Mouse (Mus musculus): ENCODE measurements around the gene Erbb4. TPM values are rescaled to one million over a fixed set of nuclear protein-coding genes. Genes with fewer than 3 reads are reported as not detected.

Gene Erbb4
- not detected for total RNA-seq (2018; cell fraction: chromatin; rRNA removed)
- total RNA-seq (2018; cell fraction: cytosol; rRNA removed): not detected
- not detected for total RNA-seq (2018; cell fraction: nucleus; rRNA removed)
- not detected in 3 replicates for polyA plus RNA-seq (2018)

DNA sequence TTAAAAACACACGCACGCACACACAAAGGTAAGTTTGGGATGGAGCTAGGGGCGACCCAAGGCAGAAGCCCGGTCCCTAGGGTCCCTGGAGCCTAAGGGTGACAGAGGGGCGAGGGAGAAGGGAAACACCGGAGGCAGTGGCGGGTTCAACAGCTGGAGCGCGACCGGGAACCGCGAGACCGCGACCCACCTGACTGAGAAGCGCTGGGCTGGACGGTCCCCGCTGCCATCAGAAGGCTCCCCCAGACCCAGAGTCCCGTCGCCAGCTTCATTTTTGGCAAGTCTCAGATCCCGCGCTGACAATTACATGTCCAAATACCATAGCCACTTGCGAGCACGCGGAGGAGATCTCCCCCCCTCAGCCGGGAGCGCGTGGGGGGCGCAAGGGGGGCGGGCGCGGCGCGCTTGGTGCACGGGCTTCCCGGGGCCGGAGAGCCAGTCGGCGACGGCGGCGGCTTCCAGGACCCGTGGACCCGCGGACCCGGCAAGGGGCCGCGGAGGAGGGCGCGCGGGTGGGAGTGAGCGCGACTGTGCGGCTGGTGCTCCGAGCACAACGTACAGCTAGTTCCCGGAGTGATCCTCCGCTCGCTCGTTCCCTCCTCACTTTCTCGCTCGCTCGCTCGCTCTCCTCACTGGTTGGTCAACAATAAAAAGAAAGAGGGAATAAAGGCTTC, at the start of gene Erbb4:
Gene Erbb4, minus strand, starts transcription at position 575 of the 674 bp plus-strand sequence.
- Histone ChIP-seq H3K4me3 (ENCODE audit: inconsistent target) (no peak within 1 kb of the TSS), H3K27ac (no peak within 1 kb of the TSS)
- 3% methylated on average over 58 of the region's 63 CpGs for WGBS (ENCODE audit: missing documents)

DNA sequence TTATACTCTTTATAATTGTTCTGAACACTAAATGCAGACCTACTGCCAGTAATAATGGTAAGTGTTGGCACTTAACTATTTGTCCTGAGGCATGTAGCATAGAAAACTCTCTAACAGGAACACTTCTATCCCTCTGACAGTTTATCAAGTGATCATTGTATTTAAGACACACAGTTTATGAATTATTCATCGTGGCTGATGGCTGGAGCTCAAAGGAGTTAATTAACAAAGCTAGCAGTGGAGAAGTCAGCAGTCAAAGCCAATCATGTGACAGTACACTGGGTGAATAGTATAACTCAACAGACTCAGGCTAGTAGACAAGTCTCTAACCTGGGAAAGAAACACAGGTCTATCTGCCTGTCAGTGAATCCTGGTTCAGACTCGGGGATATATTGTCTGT, 49.5 kb upstream of the Erbb4 start:
- Histone ChIP-seq H3K79me2 (ENCODE audit: inconsistent target) (no peaks in the 10 kb centered on the region), H3K36me3 (ENCODE audit: inconsistent target) (no peaks in the 10 kb centered on the region), H3K4me3 (ENCODE audit: inconsistent target) (no peak overlapping the region), H3K27ac (no peak overlapping the region)
- 67% methylated on average over 2 of the region's 2 CpGs for WGBS (ENCODE audit: missing documents)

More for the DNA sequence above, at the start of gene Erbb4:
- Histone ChIP-seq H3K36me3 (ENCODE audit: inconsistent target) (no peaks in the 10 kb centered on the region), H3K79me2 (ENCODE audit: inconsistent target) (no peaks in the 10 kb centered on the region)

DNA sequence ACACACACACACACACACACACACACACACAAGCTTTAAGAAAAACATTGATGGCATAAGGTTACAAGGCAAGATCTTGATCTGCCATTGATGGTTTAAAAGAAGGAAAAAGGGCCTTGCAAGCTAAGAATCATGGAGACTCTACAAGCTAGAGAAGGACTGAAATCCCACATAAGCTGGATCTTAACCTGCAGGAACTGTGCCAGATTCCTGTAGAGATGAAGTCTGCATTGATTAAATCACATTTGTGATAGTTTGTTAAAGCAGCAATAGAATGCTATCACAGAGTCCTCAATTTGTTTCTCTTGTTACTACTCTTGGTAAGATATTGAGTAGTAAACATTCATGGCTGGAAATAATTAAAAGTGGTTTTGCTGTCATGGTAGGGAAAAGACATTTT, 33.5 kb upstream of the Erbb4 start:
- no peaks in the 10 kb centered on the region for H3K79me2 ChIP-seq (ENCODE audit: inconsistent target)
- no peak overlapping the region for H3K4me3 ChIP-seq (ENCODE audit: inconsistent target)
- no peaks in the 10 kb centered on the region for H3K36me3 ChIP-seq (ENCODE audit: inconsistent target)
- H3K27ac ChIP-seq: no peak overlapping the region

DNA sequence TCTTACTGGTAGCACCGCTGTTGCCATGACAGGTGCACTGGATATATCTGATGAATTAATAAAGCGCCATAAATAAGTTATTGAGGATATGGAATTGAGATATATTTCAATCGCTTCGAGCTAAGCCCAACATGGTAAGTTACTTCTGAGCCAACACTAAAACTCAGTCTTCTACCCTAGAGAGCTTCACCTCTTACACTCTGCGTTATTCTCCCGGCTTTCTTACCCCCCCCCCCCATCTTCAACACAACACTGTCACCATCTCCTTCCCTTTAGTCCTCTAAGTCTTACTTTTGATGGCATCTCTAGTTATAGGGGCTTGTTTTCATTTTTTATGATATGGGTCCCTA, 31.6 kb upstream of the Erbb4 start:
- Histone ChIP-seq H3K79me2 (ENCODE audit: inconsistent target) (no peaks in the 10 kb centered on the region), H3K27ac (no peak overlapping the region), H3K36me3 (ENCODE audit: inconsistent target) (no peaks in the 10 kb centered on the region), H3K4me3 (ENCODE audit: inconsistent target) (no peak overlapping the region)
- whole genome bisulfite sequencing (ENCODE audit: missing documents): 46% methylated on average over 6 of the region's 6 CpGs

DNA sequence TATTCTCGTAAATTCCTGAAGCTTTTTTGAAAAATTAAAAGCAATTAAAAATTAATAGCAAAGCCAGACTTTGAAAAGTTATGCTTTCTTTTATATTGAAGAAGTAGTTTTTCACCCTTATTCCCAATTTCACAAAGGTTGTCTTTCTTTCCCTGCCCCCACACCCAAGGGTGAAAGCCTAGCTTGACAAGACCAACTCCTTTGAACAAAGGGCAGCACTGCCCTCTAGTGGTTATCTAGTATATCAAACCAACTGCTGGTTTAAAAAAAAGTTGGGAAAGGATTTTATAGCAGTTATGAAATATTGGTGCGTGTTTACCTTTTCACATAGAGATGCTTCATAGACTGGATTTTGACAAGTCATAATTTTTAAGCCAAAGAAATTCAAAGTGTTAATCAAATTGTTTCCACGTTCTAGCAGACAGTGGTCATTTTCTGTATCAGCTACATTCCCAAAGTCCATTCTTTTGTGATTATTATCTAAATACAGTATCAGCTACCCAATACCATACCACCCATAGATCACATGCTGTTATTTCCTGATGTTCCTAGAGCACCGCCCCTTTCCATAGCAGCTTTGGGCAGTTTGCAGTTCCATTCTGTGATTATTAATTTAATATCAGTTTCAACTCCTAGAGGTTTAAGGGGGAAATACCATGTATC, 31.1 kb upstream of the Erbb4 start:
- no peak overlapping the region for H3K4me3 ChIP-seq (ENCODE audit: inconsistent target)
- WGBS (ENCODE audit: missing documents): 42% methylated on average over 4 of the region's 4 CpGs
- H3K79me2 ChIP-seq (ENCODE audit: inconsistent target): no peaks in the 10 kb centered on the region
- no peaks in the 10 kb centered on the region for H3K36me3 ChIP-seq (ENCODE audit: inconsistent target)
- no peak overlapping the region for H3K27ac ChIP-seq

DNA sequence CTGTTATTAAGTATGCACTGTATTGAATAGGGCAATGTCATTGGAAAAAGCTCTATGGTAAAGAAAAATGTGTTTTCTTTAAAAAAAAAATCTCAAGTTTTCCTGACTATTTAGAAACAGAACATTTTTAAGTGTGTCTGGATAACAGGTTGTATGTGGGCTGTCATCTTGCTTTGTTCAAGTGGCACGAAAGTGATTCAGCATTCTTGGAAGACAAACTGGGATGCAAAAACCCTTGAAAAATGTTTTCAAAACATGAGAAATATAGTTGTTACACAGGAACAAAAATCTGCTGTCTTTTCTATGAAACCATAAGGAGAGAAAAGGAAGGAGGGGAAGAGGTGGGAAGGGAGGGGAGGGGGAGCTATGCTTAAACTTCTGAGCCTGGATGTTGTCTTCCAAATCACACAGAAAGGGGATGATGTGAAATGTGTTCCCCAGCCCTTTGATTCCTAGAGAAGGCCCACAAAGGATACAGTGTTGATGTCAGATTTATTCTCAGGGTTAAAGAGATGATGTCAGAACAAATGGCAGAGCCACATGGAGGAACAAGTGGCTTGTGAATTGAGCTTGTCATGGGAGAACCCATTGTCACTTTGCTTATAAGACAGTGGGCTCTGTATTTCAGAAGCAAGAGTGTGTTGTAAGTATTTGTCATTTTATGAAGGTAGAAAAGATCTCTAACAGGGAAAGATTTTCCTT, 16.4 kb upstream of the Erbb4 start:
- H3K36me3 ChIP-seq (ENCODE audit: inconsistent target): no peaks in the 10 kb centered on the region
- H3K4me3 ChIP-seq (ENCODE audit: inconsistent target): no peak overlapping the region
- no peak overlapping the region for H3K27ac ChIP-seq
- 91% methylated on average over 1 of the region's 1 CpGs for WGBS (ENCODE audit: missing documents)
- no peaks in the 10 kb centered on the region for H3K79me2 ChIP-seq (ENCODE audit: inconsistent target)

DNA sequence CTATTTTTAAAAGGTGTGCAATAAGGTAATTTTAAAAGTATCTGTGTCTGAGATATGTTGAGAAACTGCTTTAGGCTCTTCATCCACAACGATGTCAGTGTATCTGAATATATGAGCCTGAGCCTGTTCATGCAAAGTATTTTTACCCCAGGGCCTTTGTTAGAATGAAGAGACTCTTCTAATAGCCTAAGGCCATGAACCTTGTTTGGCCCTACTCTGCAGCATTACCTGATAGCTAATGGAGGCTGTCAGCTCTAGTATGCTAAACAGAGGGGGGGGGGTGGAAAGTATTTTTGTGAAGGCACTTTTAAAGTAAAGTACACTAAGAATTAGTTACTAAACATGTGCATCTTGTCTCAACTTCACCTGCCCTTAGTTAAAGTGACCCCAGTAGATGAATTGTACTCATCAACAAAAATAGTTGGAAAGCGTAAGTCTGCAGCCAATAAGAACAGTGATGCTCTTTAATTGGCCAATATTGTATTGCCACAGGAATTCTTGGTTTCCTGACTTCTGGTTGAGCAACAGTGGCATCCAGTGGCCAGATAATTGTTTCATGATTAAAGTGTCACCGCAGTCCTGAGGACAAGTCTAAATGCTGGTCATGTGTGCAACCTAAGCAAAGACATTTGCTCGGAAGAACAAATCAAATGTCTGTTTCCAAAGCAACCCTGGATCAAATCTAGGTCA, 10.5 kb upstream of the Erbb4 start:
- 92% methylated on average over 4 of the region's 4 CpGs for WGBS (ENCODE audit: missing documents)
- Histone ChIP-seq H3K36me3 (ENCODE audit: inconsistent target) (no peaks in the 10 kb centered on the region), H3K27ac (no peak overlapping the region), H3K4me3 (ENCODE audit: inconsistent target) (no peak overlapping the region), H3K79me2 (ENCODE audit: inconsistent target) (no peaks in the 10 kb centered on the region)

DNA sequence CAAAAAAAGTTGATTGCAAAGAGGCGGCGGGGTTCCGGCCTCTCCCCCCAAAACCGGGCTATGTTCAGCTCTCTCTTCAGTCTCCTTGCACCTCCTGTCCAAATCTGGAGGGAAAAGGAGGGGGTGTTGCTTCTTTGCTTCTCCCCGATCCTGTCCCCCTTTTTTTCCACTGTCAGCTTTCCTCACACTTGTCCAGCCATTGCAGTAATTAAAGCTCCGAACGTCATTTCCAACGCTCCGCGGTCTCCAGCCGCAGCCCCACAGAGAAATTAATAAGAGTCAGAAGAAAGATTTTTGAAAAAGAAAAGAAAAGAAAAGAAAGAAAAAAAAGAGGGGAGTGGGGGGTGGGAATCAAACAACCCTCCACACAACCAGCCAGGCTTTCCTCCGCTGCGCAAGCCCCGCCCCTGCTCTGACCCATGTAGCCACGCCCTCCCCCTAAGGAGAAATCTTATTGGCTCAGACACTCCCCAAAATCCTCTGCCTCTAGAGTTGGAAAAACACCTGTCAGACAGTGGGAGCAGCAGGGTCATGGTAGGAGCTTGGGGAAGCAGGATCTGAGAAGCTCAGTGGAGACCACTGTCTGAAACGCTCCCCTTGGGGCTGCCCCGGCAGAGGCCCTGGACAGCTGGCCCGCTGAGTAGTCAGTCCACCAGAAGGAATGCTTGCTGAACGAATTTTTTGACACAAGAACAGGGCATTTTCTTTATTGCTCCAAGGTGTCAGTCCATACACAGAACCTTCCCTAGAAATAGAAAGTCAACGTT, 483 bp upstream of the Erbb4 start:
- H3K27ac ChIP-seq: no peak overlapping the region
- no peak overlapping the region for H3K4me3 ChIP-seq (ENCODE audit: inconsistent target)
- 9% methylated on average over 20 of the region's 20 CpGs for WGBS (ENCODE audit: missing documents)

DNA sequence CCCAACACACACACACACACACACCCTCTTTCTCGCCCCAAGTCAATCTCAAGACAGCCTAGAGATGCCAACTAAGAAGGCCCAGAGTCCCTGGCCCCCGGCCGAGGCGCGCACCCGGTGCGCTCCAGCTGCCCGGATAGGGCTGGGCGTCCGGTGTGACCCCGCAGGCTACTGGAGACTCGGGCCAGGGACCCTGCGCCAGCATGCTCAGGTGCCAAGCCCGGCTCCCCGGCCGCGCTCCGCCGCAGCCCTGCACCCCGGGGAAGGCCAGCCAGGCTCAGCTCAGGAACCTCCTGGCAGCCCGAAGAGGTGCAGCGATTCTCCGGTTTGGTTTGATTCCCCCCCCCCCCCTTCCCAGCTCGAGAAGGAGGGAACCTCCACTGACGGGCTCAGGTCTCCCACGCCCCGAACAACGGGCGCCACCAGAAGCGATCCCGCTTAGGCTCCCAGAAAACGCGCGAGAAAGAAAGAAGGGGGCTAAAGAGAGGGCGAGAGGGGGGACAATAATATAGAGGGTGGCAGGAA, 860 bp downstream of the Erbb4 start:
- H3K36me3 ChIP-seq (ENCODE audit: inconsistent target): no peaks in the 10 kb centered on the region
- 2% methylated on average over 31 of the region's 35 CpGs for WGBS (ENCODE audit: missing documents)

More for the DNA sequence above, 483 bp upstream of the Erbb4 start:
- no peaks in the 10 kb centered on the region for H3K79me2 ChIP-seq (ENCODE audit: inconsistent target)
- H3K36me3 ChIP-seq (ENCODE audit: inconsistent target): no peaks in the 10 kb centered on the region

DNA sequence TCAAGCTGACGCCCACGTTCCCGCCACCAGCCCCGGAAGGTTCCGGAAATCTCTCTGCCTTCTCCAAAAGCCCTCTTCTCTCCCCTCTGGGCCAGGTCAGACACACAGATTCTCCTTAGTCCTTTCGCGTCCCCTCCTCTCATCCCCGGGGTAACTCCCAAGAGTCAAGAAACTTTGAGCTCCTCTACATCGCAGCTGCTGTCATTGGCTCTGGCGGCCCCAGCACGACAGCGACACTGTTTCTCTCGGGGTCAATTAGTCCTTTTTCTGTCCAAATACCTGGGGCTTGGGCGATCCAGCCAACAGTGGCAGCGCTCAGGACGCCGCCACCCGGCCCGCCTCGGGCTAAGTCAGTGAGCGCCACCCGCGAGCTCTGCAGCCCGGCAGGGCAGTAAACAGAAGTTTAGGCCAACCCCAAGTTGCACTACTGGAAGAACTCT, 1.5 kb downstream of the Erbb4 start:
- no peak overlapping the region for H3K4me3 ChIP-seq (ENCODE audit: inconsistent target)
- no peak overlapping the region for H3K27ac ChIP-seq
- WGBS (ENCODE audit: missing documents): 1% methylated on average over 24 of the region's 24 CpGs
- no peaks in the 10 kb centered on the region for H3K36me3 ChIP-seq (ENCODE audit: inconsistent target)
- no peaks in the 10 kb centered on the region for H3K79me2 ChIP-seq (ENCODE audit: inconsistent target)

More for the DNA sequence above, 860 bp downstream of the Erbb4 start:
- no peak overlapping the region for H3K4me3 ChIP-seq (ENCODE audit: inconsistent target)
- H3K27ac ChIP-seq: no peak overlapping the region
- H3K79me2 ChIP-seq (ENCODE audit: inconsistent target): no peaks in the 10 kb centered on the region

DNA sequence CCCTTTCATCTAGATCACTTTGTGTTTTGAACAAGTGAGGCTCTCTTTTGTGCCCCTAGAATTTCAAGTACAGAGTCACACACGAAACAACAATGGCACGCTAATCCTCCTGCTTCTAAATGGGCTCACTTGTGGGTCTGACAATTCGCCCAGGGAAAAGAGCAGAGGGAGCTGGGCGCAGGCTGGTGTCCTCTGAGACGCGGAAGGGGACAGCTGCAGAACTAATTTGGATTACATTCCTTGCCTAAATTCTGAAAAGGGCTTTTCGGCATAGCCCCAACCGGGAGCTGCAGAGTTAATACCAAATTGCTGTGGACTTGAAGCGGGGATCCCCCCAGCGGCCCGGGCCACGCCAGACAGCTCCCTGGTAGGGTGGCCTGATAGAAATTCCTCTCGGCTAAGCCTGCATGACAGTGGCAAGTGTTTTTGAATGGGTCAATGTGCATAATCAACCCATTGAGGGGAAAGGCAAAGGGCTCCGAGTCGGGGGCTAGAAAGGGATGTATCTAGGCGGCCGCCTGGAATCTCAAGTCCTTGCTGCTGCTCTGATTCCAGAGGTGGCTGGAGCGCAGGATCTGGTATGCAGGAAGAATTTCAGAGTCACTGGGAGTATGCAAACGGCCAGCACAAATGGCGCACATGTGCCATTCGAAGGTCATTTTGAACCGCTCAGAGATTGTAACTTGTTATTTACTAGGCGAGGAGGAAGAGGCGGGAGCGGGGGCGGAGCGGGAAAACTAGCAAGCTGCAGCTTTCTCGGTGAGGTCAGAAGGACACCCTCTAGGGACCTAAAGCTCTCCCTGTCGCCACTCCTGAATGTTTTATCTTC, 2.2 kb downstream of the Erbb4 start:
- Histone ChIP-seq H3K36me3 (ENCODE audit: inconsistent target) (no peaks in the 10 kb centered on the region), H3K79me2 (ENCODE audit: inconsistent target) (no peaks in the 10 kb centered on the region), H3K27ac (no peak overlapping the region), H3K4me3 (ENCODE audit: inconsistent target) (no peak overlapping the region)
- 4% methylated on average over 29 of the region's 29 CpGs for WGBS (ENCODE audit: missing documents)

DNA sequence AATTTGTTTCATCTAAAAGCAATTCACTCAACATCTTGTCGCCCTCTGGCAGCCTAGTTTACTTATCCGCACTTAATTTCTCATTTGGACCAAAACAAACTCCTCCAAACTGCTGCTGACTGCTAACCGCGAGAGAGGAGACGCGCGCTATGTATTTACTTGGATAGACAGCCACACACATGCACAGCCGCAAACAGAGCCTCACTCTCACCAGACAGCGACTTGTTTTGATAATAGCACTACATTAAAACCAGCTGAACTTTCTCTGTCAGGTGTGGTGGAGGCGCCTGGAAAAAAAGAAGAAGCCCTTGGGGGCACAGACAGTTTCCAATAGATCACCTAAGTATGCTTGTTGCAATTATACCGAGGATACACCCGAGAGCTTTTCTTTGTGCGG, 2.8 kb downstream of the Erbb4 start:
- 1% methylated on average over 13 of the region's 13 CpGs for WGBS (ENCODE audit: missing documents)
- Histone ChIP-seq H3K36me3 (ENCODE audit: inconsistent target) (no peaks in the 10 kb centered on the region), H3K27ac (no peak overlapping the region), H3K79me2 (ENCODE audit: inconsistent target) (no peaks in the 10 kb centered on the region), H3K4me3 (ENCODE audit: inconsistent target) (no peak overlapping the region)

DNA sequence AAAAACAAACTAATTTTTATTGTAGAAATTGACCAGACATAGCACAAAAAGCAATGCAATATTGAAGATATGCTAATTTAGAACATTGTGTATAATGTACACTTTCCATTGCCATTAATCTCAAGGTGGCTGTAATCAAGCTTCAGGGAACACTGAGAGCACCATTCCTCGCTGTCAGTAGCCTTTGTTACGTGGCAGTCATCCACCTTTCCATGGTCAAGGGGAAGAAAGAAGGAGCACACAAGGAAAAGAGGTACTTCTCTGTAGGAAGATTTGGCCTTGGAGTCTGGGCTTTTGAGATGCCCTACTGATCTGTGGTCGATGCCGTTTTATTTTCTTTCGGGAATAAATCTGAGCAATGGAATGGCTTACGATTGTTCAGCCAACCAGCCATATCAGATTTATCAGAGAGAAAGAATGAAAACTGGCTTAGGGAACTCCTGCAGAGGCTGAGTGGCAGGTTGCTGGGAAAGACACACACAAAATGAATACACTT, 4.6 kb downstream of the Erbb4 start:
- WGBS (ENCODE audit: missing documents): 85% methylated on average over 6 of the region's 6 CpGs
- no peaks in the 10 kb centered on the region for H3K79me2 ChIP-seq (ENCODE audit: inconsistent target)
- no peak overlapping the region for H3K4me3 ChIP-seq (ENCODE audit: inconsistent target)

More for the DNA sequence above, 4.6 kb downstream of the Erbb4 start:
- Histone ChIP-seq H3K27ac (no peak overlapping the region), H3K36me3 (ENCODE audit: inconsistent target) (no peaks in the 10 kb centered on the region)
